Mouse (Mus musculus) mesoderm, embryonic 11.5 days (tissue): Measurements from ENCODE around the gene Fsd1.

Source experiments
- DNase-seq: peaks from one replicate; pipeline ENCODE4 v3.0.0-alpha.2; 2012; ENCODE audit warnings: low read depth, low spot score

Gene Fsd1

DNA sequence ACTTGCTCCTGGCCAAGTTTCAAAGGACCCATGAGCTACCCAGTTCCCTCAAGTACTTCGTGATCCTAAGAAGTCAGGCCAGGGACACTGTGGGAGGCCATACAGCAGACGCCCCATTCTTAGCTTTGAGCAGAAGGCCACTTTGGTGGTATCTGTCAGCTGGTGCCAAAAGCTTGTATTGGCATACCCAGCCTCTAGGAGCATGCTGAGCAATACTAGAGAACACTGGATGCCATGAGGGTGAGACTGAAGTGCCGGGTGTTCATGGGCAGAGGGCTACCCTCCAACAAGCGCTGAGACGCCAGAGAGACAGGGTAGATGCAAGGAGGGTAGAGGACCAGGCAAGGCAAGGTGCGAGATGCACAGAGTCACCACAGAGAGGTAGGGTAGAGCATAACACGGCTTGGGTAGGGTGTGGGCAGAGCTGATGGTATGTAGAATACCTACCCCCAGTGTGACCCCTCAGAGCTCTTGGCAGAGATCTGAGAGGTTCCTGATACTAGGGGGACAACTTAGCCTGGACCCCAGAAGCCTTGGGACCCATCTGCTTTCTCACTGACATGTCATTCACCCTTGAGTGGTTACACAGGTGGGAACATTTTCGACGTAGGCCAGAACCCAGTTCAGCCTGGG, 44.0 kb downstream of the Fsd1 start:
- DNase-seq = no peak

DNA sequence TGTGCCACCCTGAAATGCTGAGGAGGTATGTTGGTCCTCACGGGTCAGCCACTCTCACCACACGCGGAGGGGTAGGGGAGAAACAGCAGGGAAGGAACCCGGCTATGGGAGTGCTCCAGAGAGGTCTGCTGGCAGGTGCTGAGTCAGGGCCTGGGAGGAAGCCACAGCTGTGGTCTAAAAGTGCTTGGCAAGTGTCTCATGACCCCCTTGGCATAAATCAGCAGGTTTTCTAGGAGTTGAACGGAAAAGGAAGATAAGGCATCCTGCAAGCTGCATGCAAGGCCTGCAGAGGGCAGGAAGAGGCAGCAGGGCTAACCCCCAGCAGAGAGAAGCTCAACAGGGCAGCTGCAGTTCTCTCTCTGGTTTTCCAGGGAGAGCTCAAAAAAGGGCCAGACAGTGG, 44.6 kb downstream of the Fsd1 start:
- DNase-seq = no peak

DNA sequence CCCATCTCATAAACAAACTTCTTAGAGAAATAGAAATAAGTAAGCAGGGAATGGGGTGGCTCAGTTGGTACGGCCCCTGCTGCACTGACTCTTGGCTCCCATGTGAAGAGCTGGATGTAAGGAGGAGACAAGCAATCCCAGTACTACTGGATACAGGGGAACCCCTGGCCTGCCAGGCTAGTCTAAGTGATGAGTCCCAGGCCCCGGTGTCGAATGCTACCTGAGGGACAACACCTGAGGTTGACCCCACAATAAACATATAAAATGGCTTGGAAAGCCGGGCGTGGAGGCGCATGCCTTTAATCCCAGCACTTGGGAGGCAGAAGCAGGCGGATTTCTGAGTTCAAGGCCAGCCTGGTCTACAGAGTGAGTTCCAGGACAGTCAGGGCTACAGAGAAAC, 45.1 kb downstream of the Fsd1 start:
- DNase-seq = no peak

GRCm38 (mm10) chr17:56032127-56032733, 45.9 kb downstream of the Fsd1 start:
- DNase-seq = no peak

DNA sequence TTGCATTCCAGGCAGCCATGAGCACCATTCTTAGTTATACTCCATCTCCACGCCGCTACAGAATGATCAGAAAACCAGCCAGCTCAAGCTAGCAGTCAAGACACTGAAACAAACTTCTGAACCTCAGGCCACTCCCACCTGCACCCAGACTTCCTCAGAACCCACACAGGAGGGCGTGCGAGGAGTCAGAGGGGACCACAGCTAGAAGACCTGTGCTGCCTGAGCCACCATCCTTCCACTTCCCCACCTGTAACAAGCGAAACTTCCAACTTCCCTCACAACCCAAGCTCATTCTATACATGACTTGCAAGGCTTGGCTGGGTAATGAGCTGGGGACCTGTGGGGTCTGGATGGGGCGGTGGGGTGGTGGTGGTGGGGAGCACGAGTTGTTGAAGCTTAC, 46.5 kb downstream of the Fsd1 start:
- DNase-seq = no peak

DNA sequence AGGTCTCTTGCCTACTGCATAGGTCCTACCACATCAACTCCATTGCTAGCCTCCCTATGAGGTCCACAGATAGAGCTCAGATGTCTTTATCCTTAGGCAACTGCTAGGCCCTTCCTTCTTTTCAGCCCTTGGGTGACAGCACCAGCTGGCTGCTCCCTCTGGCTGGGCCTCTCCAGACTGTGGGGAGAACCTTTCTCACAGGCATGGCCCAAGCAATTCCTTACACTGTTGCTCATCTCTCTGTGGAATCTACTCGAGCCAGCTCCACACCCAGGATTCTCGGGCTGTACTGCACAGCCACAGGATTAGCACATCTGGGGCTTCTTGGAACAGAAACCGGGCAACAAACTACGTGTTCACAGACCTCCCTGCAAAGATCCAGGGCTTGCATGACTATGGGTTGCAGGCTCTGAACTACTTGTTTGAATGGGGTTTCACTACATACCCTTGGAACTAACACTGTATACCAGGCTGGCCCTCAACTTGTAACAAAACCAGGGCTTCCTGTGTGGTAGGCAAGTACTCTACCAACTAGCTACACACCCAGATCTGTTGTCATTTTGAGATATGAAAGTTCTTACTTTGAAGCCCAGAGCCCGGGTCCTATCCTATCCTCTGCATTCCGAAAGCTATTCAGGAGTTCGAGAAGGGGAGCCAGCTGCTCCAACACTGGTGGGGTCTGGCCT, 47.9 kb downstream of the Fsd1 start:
- DNase-seq = no peak

DNA sequence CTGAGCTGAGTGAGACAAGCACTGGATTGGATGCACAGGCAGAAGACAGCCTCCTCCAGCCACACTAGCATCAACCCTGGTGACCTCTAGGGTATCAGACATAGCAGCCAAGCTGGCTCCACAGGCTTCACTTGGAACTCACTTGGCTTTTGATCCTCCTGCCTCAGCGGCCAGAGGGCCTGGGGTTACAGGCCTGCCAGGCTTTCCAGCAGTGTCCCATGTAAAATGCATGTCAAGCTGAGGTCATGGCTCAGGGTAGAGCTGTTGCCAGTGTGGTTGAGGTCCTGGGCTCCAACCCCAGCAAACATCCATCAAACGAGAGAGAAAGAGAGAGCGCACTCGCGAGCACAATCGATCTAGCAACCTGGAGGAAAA, 48.4 kb downstream of the Fsd1 start:
- no peak for DNase-seq

- DNase-seq = no peak
These were observed 48.9 kb downstream of the Fsd1 start for GRCm38 (mm10) chr17:56035216-56035615.

DNA sequence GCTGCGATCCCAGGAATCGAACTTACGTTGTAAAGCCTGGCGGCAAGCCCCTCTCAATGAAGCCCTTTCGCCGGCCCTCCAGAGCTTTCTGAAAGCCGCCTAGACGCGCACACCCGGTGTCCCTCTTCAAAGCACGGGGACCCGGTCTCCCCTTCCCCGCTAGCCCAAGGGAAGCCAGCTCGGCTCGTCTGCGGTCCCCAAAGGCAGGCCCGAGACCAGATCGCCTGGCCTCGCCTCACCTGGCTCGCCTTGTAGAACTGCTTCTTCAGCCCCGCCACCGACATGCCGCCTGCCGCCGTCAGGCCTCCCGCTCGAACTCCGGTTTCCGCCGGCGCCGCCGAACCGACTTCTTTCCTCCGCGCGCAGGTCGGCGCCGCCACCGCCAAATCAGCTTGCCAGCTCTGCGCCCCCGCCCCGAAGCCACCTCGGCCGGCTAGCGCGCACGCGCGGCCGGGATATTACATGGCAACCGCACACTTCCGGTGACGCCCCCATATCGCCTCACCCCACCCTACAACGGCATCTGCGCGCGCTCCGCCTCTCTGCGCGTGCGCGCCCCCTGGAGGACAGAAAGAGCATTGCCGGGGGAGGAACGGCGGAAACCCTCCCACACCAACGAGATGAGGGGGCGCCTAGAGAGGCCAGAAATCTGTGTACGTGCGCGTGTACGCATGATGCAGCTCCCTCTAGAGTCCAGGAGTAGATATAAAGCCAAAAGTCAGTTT, 50.0 kb downstream of the Fsd1 start, which contains the start of gene Sh3gl1:
Sh3gl1 (minus strand) TSS at position 460 of the 725 bp plus-strand sequence.
- peak; percentile 99 for DNase-seq

DNA sequence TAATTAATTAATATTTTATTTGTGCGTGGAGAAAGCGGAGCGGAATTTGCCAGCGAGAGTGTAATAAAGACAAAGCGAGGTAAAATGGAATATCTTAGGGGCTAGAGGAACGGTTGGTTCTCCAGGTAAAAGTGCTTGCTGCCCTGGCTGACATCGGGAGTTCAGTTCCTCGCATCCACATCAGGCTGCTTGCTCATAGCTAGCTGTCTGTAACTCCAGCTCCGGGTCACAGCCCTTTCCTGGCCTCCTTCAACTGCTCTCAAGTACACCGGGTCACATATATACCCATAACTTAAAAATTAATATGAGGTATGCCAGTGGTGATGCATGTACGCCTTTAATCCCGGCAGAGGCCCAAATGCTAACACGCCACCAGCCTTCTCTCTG, 50.6 kb downstream of the Fsd1 start:
- no peak for DNase-seq

DNA sequence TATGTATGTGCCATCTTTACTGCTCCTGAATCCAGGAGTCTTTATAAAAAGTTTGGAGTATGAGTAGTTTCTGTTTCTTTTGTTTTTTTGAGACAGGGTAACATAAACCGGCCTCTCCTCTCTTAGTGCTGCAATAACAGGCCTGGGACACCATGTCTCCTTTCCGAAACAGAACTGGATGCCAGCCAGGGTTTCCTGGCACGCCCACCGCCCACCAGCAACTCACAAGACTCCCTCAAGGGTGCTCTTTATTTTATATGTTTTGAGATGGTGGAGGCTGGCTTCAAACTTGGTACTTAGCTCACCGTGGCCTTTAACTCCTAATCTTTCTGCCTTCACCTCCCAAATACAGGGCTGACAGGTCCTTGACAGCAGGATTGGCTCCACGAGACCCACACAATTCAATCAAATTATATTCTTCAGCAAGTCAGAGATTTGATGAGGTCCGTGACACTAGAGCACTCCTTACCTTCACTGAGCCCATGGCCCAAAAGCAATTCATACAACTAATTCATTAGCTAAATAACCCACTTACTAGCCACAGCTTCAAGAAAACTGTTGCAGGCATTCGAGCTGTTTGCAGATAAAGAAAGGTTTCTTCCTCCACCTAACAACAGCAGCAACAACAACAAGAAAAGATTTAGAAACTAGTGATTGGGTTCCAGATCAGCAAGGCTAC, 52.4 kb downstream of the Fsd1 start:
- no peak for DNase-seq

GRCm38 (mm10) chr17:56039345-56039744, 53.0 kb downstream of the Fsd1 start:
- no peak for DNase-seq

DNA sequence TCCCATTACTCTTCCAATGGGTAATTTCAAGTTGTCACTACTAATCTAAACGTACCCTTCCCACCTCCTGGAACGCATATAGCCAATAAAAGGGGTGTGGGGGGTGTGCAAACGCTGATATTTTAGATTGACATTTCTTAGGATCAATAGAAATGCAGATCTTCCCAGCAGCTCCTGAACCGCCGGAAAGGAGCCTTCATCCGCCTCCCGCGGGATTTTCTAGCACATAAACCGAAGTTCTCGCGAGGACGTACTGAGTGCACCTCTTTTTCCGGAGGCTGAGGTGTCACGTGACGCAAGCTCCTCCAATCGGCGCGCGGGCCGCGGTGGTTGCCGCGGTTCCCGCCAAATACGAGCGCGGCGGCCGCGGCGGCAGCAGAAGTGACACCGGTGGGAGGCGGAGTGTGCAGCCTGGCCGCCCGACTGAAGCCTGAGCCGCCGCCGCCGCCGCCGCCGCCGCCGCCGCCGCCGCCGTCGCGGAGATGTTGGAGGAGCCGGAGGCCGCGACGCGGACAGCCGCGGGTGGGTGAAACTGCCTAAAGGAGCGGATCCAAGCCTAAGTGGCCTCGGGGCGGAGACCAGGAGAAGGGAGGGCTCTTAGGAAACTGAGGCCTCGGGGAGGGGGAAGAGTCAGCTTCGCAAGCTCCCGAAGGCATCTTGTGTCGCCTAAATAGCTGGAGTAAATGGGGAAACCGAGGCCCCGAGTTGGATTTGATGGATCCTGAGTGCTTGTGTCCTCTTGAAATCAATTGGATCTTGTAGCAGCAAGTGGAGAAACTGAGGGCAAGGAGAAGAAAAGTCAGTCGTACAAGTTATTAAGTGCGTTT, 53.9 kb downstream of the Fsd1 start, which contains the start of gene Chaf1a:
Chaf1a (plus strand) TSS at position 410 of the 827 bp plus-strand sequence.
- peak; percentile 99 for DNase-seq

GRCm38 (mm10) chr17:56040857-56041163, 54.5 kb downstream of the Fsd1 start:
- DNase-seq = peak; percentile 18
